Mouse (Mus musculus) hindbrain, embryonic 11.5 days (tissue): Measurements from ENCODE around the gene Ecpas. TPM values are rescaled to one million over a fixed set of nuclear protein-coding genes. Genes with fewer than 3 reads are reported as not detected.

Experiments used
- ATAC-seq: fragments of 200-750 bp; cut with Nextera tagmentation; 2 replicates; pipeline ENCODE4 v1.8.0; 2017; ENCODE audit warnings: mild to moderate bottlenecking, moderate TSS enrichment, moderate library complexity; ENCODE audit not compliant: low FRiP score
- DNase-seq: peaks from one replicate; pipeline ENCODE4 v3.0.0-alpha.2; 2015; ENCODE audit warnings: low spot score
- H3K27ac ChIP-seq: fragments of 300-500 bp; sonication (generic); 2 replicates; pipeline ENCODE4 v1.5.1; 2014; ENCODE audit warnings: mild to moderate bottlenecking, low read depth, low read length
- H3K27me3 ChIP-seq: fragments of 300-500 bp; sonication (generic); 2 replicates; pipeline ENCODE4 v1.6.1; 2014; ENCODE audit warnings: mild to moderate bottlenecking, low read length, moderate library complexity, mixed read lengths; ENCODE audit not compliant: control insufficient read depth, insufficient read depth
- H3K36me3 ChIP-seq: fragments of 300-500 bp; sonication (generic); 2 replicates; pipeline ENCODE4 v1.6.1; 2014; ENCODE audit warnings: mild to moderate bottlenecking, low read length, moderate library complexity, mixed read lengths; ENCODE audit not compliant: control insufficient read depth, insufficient read depth
- H3K4me1 ChIP-seq: fragments of 300-500 bp; sonication (generic); replicated peaks from 2 replicates; pipeline ENCODE4 v1.6.1; 2014; ENCODE audit warnings: low read length, mixed read lengths; ENCODE audit not compliant: control insufficient read depth, insufficient read depth
- H3K4me2 ChIP-seq: fragments of 300-500 bp; sonication (generic); replicated peaks from 2 replicates; pipeline ENCODE4 v1.6.1; 2014; ENCODE audit warnings: mild to moderate bottlenecking, low read depth, low read length
- H3K4me3 ChIP-seq: fragments of 300-500 bp; sonication (generic); 2 replicates; pipeline ENCODE4 v1.5.1; 2014; ENCODE audit warnings: low read depth, low read length
- H3K9ac ChIP-seq: fragments of 300-500 bp; sonication (generic); 2 replicates; pipeline ENCODE4 v1.6.1; 2014; ENCODE audit warnings: low read depth, low read length
- H3K9me3 ChIP-seq: fragments of 300-500 bp; sonication (generic); 2 replicates; pipeline ENCODE4 v1.6.1; 2016; ENCODE audit warnings: low read length; ENCODE audit not compliant: control insufficient read depth
- WGBS: fragments of 180-500 bp; shearing (Covaris S2); extraction: QIAGEN DNeasy Blood & Tissue Kit; methylation state at CpG from one replicate; pipeline ENCODE4 v1.1.7; 2014; 5-methylcytosine and 5-hydroxymethylcytosine counted together
- polyA plus RNA-seq: library from polyadenylated mRNA; unstranded; fragments of >200 nt; fragmentation: Nextera tagmentation; extraction: Ambion mirVana; gene quantifications from 2 replicates; pipeline ENCODE4 v1.2.1, GENCODE M21; 2014

The Ecpas gene
- polyA plus RNA-seq, 1 experiment from 2014 or later = 41.9 TPM

GRCm38 (mm10) chr4:58941638-58942037, 29.1 kb upstream of the Ecpas start:
- no peaks in the 10 kb centered on the region for H3K27me3 ChIP-seq
- H3K9ac ChIP-seq = no peak overlapping the region
- no peaks in the 10 kb centered on the region for H3K36me3 ChIP-seq
- H3K4me3 ChIP-seq = no peak overlapping the region
- no peak for DNase-seq
- no peak overlapping the region for H3K27ac ChIP-seq
- H3K4me2 ChIP-seq = no peak overlapping the region
- no peaks in the 10 kb centered on the region for H3K9me3 ChIP-seq
- no peaks in the 10 kb centered on the region for H3K4me1 ChIP-seq
- ATAC-seq = no peak

GRCm38 (mm10) chr4:58935846-58936245, 23.3 kb upstream of the Ecpas start:
- Histone ChIP-seq H3K4me2 (no peak overlapping the region), H3K27ac (no peak overlapping the region), H3K27me3 (no peaks in the 10 kb centered on the region), H3K4me1 (no peaks in the 10 kb centered on the region), H3K9me3 (no peaks in the 10 kb centered on the region), H3K4me3 (no peak overlapping the region), H3K9ac (no peak overlapping the region), H3K36me3 (no peaks in the 10 kb centered on the region)
- ATAC-seq (no peak), DNase-seq (no peak)
- WGBS = 45% methylated on average over 3 of the region's 3 CpGs

GRCm38 (mm10) chr4:58934746-58935476, 22.4 kb upstream of the Ecpas start:
- Histone ChIP-seq H3K27me3 (no peaks in the 10 kb centered on the region), H3K9me3 (no peaks in the 10 kb centered on the region), H3K4me2 (no peak overlapping the region), H3K4me1 (no peaks in the 10 kb centered on the region), H3K4me3 (no peak overlapping the region), H3K27ac (no peak overlapping the region), H3K36me3 (no peaks in the 10 kb centered on the region), H3K9ac (no peak overlapping the region)
- peak; percentile 30 for DNase-seq
- 45% methylated on average over 15 of the region's 15 CpGs for WGBS
- ATAC-seq = no peak

GRCm38 (mm10) chr4:58934308-58934707, 21.8 kb upstream of the Ecpas start:
- Histone ChIP-seq H3K4me3 (no peak overlapping the region), H3K27me3 (no peaks in the 10 kb centered on the region), H3K27ac (no peak overlapping the region), H3K36me3 (no peaks in the 10 kb centered on the region), H3K4me2 (no peak overlapping the region), H3K9ac (no peak overlapping the region), H3K9me3 (no peaks in the 10 kb centered on the region), H3K4me1 (no peaks in the 10 kb centered on the region)
- DNase-seq (no peak), ATAC-seq (no peak)
- WGBS = 88% methylated on average over 4 of the region's 4 CpGs

GRCm38 (mm10) chr4:58932541-58932940, 20.0 kb upstream of the Ecpas start:
- H3K27ac ChIP-seq = no peak overlapping the region
- H3K36me3 ChIP-seq = no peaks in the 10 kb centered on the region
- no peaks in the 10 kb centered on the region for H3K4me1 ChIP-seq
- DNase-seq (no peak), ATAC-seq (no peak)
- no peak overlapping the region for H3K4me3 ChIP-seq
- 90% methylated on average over 6 of the region's 6 CpGs for WGBS
- no peak overlapping the region for H3K9ac ChIP-seq
- no peaks in the 10 kb centered on the region for H3K9me3 ChIP-seq
- H3K4me2 ChIP-seq = no peak overlapping the region
- H3K27me3 ChIP-seq = no peaks in the 10 kb centered on the region

GRCm38 (mm10) chr4:58927661-58928060, 15.1 kb upstream of the Ecpas start:
- DNase-seq (no peak), ATAC-seq (no peak)
- WGBS = 69% methylated on average over 3 of the region's 3 CpGs
- Histone ChIP-seq H3K9me3 (no peaks in the 10 kb centered on the region), H3K9ac (no peak overlapping the region), H3K27ac (no peak overlapping the region), H3K4me2 (no peak overlapping the region), H3K36me3 (no peaks in the 10 kb centered on the region), H3K27me3 (no peaks in the 10 kb centered on the region), H3K4me1 (no peaks in the 10 kb centered on the region), H3K4me3 (no peak overlapping the region)

- no peak overlapping the region for H3K4me2 ChIP-seq
- DNase-seq (no peak), ATAC-seq (no peak)
- 55% methylated on average over 2 of the region's 2 CpGs for WGBS
- H3K9me3 ChIP-seq = no peaks in the 10 kb centered on the region
- no peak overlapping the region for H3K27ac ChIP-seq
- H3K4me1 ChIP-seq = no peaks in the 10 kb centered on the region
- H3K4me3 ChIP-seq = no peak overlapping the region
- H3K27me3 ChIP-seq = no peaks in the 10 kb centered on the region
- no peaks in the 10 kb centered on the region for H3K36me3 ChIP-seq
- no peak overlapping the region for H3K9ac ChIP-seq
Observed at GRCm38 (mm10) chr4:58926120-58926519, 13.6 kb upstream of the Ecpas start.

- no peaks in the 10 kb centered on the region for H3K27me3 ChIP-seq
- DNase-seq (no peak), ATAC-seq (no peak)
- 55% methylated on average over 5 of the region's 5 CpGs for WGBS
- H3K4me3 ChIP-seq = no peak overlapping the region
- no peaks in the 10 kb centered on the region for H3K4me1 ChIP-seq
- H3K4me2 ChIP-seq = no peak overlapping the region
- H3K27ac ChIP-seq = no peak overlapping the region
- no peaks in the 10 kb centered on the region for H3K9me3 ChIP-seq
- H3K9ac ChIP-seq = no peak overlapping the region
- no peaks in the 10 kb centered on the region for H3K36me3 ChIP-seq
Observed at GRCm38 (mm10) chr4:58925664-58926063, 13.1 kb upstream of the Ecpas start.

- H3K9ac ChIP-seq = no peak overlapping the region
- DNase-seq (no peak), ATAC-seq (no peak)
- no peaks in the 10 kb centered on the region for H3K9me3 ChIP-seq
- H3K4me2 ChIP-seq = no peak overlapping the region
- no peaks in the 10 kb centered on the region for H3K27me3 ChIP-seq
- H3K4me1 ChIP-seq = no peaks in the 10 kb centered on the region
- no peak overlapping the region for H3K4me3 ChIP-seq
- H3K27ac ChIP-seq = no peak overlapping the region
- no peaks in the 10 kb centered on the region for H3K36me3 ChIP-seq
- 89% methylated on average over 2 of the region's 2 CpGs for WGBS
Observed at GRCm38 (mm10) chr4:58923933-58924332, 11.4 kb upstream of the Ecpas start.
